Mouse (Mus musculus) ES-Bruce4 (cell line): ENCODE measurements around the gene Tnfsf9. TPM values are rescaled to one million over a fixed set of nuclear protein-coding genes. Genes with fewer than 3 reads are reported as not detected.

Experiments used
- H3K27ac ChIP-seq: 2 replicates; pipeline ENCODE4 v1.5.1; 2012; ENCODE audit warnings: low read length, inconsistent platforms; ENCODE audit not compliant: insufficient read depth
- H3K27me3 ChIP-seq: 2 replicates; pipeline ENCODE4 v1.6.1; 2012; ENCODE audit warnings: mild to moderate bottlenecking, low read length, inconsistent platforms; ENCODE audit not compliant: control insufficient read depth, poor library complexity, insufficient read depth, severe bottlenecking
- H3K36me3 ChIP-seq: 2 replicates; pipeline ENCODE4 v1.6.1; 2012; ENCODE audit warnings: inconsistent platforms, mild to moderate bottlenecking, low read length, moderate library complexity; ENCODE audit not compliant: control insufficient read depth, poor library complexity, insufficient read depth, severe bottlenecking
- H3K4me1 ChIP-seq: one replicate; pipeline ENCODE4 v1.8.1; 2011; ENCODE audit warnings: low read length; ENCODE audit not compliant: control insufficient read depth, insufficient read depth
- H3K4me3 ChIP-seq: 2 replicates; pipeline ENCODE4 v1.5.1; 2011; ENCODE audit warnings: low read depth, mild to moderate bottlenecking, low read length
- H3K9ac ChIP-seq: 2 replicates; pipeline ENCODE4 v1.6.1; 2012; ENCODE audit warnings: low read depth, mild to moderate bottlenecking, inconsistent platforms; ENCODE audit not compliant: poor library complexity, severe bottlenecking
- H3K9me3 ChIP-seq: replicated peaks from 2 replicates; pipeline ENCODE4 v1.6.1; 2012; ENCODE audit warnings: mild to moderate bottlenecking, low read length, inconsistent platforms; ENCODE audit not compliant: control insufficient read depth, poor library complexity, insufficient read depth, severe bottlenecking
- CTCF ChIP-seq: IDR thresholded peaks from one replicate; pipeline ENCODE4 v1.8.1; 2011; ENCODE audit warnings: low read depth, low read length
- EP300 ChIP-seq: IDR thresholded peaks from 2 replicates; pipeline ENCODE4 v1.6.1; 2011; ENCODE audit warnings: low read depth, low read length; ENCODE audit not compliant: insufficient read depth
- POLR2A ChIP-seq: IDR thresholded peaks from one replicate; pipeline ENCODE4 v1.8.1; 2011; ENCODE audit warnings: low read length; ENCODE audit not compliant: insufficient read depth
- polyA plus RNA-seq: library from polyadenylated mRNA; stranded (reverse); fragments of >200 nt; gene quantifications from 2 replicates; pipeline ENCODE4 v1.2.4, GENCODE M21; 2011; ENCODE audit warnings: low read depth; ENCODE audit not compliant: missing spikeins, insufficient read depth, insufficient read length

Gene Tnfsf9
- polyA plus RNA-seq, 1 experiment, result 9.1 TPM

DNA sequence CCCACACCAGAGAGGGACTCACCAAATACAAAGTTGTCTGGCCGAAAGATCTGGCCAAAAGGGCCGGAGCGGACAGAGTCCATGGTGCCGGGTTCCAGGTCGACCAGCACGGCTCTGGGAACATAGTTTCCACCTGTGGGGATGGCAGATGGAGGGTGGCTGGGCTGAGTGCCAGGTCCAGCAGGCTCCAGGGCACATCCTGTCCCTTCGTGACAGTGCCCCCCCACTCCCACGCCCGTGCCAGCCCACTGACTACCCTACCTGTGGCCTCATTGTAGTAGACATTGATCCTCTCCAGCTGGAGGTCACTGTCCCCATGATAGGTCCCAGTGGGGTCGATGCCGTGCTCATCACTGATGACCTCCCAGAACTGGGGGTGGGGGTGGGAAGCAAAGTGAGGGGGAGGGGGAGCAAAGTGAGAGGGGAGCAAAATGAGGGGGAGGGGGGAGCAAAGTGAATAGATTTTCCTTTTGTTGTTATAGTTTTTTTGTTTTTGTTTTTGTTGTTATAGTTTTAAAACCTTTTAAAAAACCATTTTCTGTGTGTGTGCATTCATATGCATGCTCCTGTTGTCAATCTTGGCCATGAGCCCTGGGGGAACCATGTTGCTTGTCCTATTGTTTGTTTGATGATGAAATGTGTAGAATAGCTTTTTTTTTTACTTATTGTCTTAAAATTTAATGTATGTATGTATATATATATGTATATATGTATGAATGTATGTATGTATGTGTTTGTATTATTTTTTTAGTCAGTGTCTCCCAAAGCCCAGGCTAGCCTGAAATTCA lies 19.0 kb upstream of the Tnfsf9 start:
- H3K36me3 ChIP-seq, result no peaks in the 10 kb centered on the region
- no peak overlapping the region for H3K9ac ChIP-seq
- no peaks in the 10 kb centered on the region for H3K4me1 ChIP-seq
- no peaks in the 10 kb centered on the region for H3K27me3 ChIP-seq
- TF ChIP-seq EP300 (no peak), POLR2A (no peak), CTCF (no peak)
- no peak overlapping the region for H3K27ac ChIP-seq
- no peaks in the 10 kb centered on the region for H3K9me3 ChIP-seq
- H3K4me3 ChIP-seq, result no peak overlapping the region

DNA sequence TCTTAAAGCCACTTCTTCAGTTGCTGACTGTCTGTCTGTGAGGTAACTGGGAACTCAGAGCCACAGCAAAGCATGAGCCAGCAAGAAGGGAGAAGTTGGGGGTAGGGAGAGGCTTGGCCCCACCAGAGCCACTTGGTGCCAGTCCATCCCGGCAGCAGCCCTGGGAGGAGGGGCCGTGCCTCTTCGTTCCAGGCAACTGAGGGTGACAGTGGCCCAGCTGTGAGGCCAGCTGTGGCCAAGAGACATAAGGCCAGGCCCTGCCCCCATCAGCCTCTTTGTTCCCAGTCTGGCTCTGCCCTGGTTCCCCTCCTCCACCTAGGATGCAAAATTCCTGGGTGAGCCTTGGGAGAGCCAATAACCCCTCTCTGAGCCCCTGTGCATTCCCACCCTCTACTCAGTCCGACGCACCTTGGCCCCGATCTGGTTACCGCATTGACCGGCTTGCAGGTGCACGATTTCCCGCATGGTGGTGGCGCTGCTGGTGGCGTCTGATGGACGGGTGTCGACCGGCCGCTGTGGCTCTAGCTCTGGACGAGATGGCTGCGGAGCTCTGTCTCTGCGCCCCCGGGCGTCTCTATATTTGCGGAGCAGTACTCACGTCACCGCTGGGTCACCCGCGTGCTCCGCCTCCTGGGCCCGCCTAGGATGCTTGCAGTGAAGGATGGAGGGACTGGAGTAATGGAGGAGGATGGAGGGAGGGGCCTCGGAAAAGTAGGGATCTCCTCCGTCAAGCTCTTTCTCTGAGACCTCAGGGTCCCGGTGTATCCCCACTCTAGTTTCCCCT lies 17.9 kb upstream of the Tnfsf9 start, which contains the start of gene Tubb4a:
TSS of gene Tubb4a (minus strand) at position 734 of the 784 bp plus-strand sequence.
- H3K9me3 ChIP-seq, result no peaks in the 10 kb centered on the region
- no peaks in the 10 kb centered on the region for H3K36me3 ChIP-seq
- no peak within 1 kb of the TSS for H3K27ac ChIP-seq
- H3K4me3 ChIP-seq, result peak within 1 kb of the TSS; percentile 42
- no peaks in the 10 kb centered on the region for H3K27me3 ChIP-seq
- H3K4me1 ChIP-seq, result no peaks in the 10 kb centered on the region
- H3K9ac ChIP-seq, result no peak within 1 kb of the TSS
- no peak for TF ChIP-seq CTCF

GRCm38 (mm10) chr17:57094222-57094621 lies 10.9 kb upstream of the Tnfsf9 start:
- H3K27me3 ChIP-seq, result no peaks in the 10 kb centered on the region
- H3K27ac ChIP-seq, result no peak overlapping the region
- no peak for TF ChIP-seq CTCF
- no peak for TF ChIP-seq EP300
- no peak for TF ChIP-seq POLR2A
- peaks cover 3% of the 10 kb centered on the region for H3K4me1 ChIP-seq
- no peaks in the 10 kb centered on the region for H3K9me3 ChIP-seq
- H3K36me3 ChIP-seq, result no peaks in the 10 kb centered on the region
- H3K9ac ChIP-seq, result no peak overlapping the region
- no peak overlapping the region for H3K4me3 ChIP-seq

GRCm38 (mm10) chr17:57095855-57096622 lies 9.1 kb upstream of the Tnfsf9 start:
- H3K27me3 ChIP-seq, result no peaks in the 10 kb centered on the region
- no peak overlapping the region for H3K9ac ChIP-seq
- no peaks in the 10 kb centered on the region for H3K9me3 ChIP-seq
- no peaks in the 10 kb centered on the region for H3K36me3 ChIP-seq
- no peak overlapping the region for H3K27ac ChIP-seq
- H3K4me3 ChIP-seq, result peak overlapping the region; percentile 56
- H3K4me1 ChIP-seq, result peaks cover 3% of the 10 kb centered on the region
- TF ChIP-seq CTCF, result no peak
- TF ChIP-seq EP300, result no peak
- TF ChIP-seq POLR2A, result no peak

- peaks cover 3% of the 10 kb centered on the region for H3K4me1 ChIP-seq
- no peaks in the 10 kb centered on the region for H3K27me3 ChIP-seq
- H3K9me3 ChIP-seq, result no peaks in the 10 kb centered on the region
- H3K27ac ChIP-seq, result no peak overlapping the region
- peak overlapping the region; percentile 56 for H3K4me3 ChIP-seq
- no peak overlapping the region for H3K9ac ChIP-seq
- H3K36me3 ChIP-seq, result no peaks in the 10 kb centered on the region
- TF ChIP-seq POLR2A, result no peak
- peak; percentile 52; the same call in 1 of the 2 replicates for TF ChIP-seq EP300
- TF ChIP-seq CTCF, result peak; percentile 93
Measured at GRCm38 (mm10) chr17:57096623-57096920, 8.6 kb upstream of the Tnfsf9 start.
